In genomic region chr5:53956396-53957314, GRCm38 (mm10) we compare ENCODE assay signal across 21 mouse cellular contexts. TPM values are rescaled to one million over a fixed set of nuclear protein-coding genes. Genes with fewer than 3 reads are reported as not detected.
DNase-seq lines count a peak whose midpoint lies in the region; ATAC-seq and TF ChIP-seq lines count a peak whose summit lies in the region.
"Had no signal": no experiment of that assay in that cellular context is flagged by ENCODE, and none has a peak within 500 bp of the region (broad histone marks: within the 10 kb centered on the region; RNA-seq: fewer than 3 reads in every experiment).

No protein-coding gene starts in this region.

- no peak for TF ChIP-seq POLR2A in limb, embryonic 14.5 days (IDR thresholded peaks at IDR 0.05; ENCODE audit: borderline replicate concordance, extremely low read depth, insufficient read depth, insufficient read length)

- no peak for TF ChIP-seq CTCF in liver, postnatal 0 days (IDR thresholded peaks at IDR 0.05; ENCODE audit: low read depth)

- intact Hi-C loops in heart, postnatal 36 days (cut with DNase I) = no loop called here

- peaks cover 40% of the 10 kb centered on the region for H3K4me1 ChIP-seq in kidney, embryonic 16.5 days (ENCODE audit: insufficient read depth, low read length)
- H3K4me1 ChIP-seq in limb, embryonic 14.5 days (ENCODE audit: control insufficient read depth, insufficient read depth, low read length) = peaks cover 12% of the 10 kb centered on the region
- H3K4me1 ChIP-seq in liver, postnatal 0 days (ENCODE audit: insufficient read depth) = peaks cover 9% of the 10 kb centered on the region; the same call in 1 of the 2 replicates
- H3K4me1 ChIP-seq: hindbrain, embryonic 10.5 days; neural tube, embryonic 12.5 days had no signal

- H3K9me3 ChIP-seq in kidney, embryonic 16.5 days (ENCODE audit: low read length) = no peaks in the 10 kb centered on the region
- H3K9me3 ChIP-seq in limb, embryonic 14.5 days (ENCODE audit: control insufficient read depth, low read length) = no peaks in the 10 kb centered on the region
- no peaks in the 10 kb centered on the region for H3K9me3 ChIP-seq in liver, postnatal 0 days (ENCODE audit: low read length)
- H3K9me3 ChIP-seq: forebrain, embryonic 13.5 days; heart, embryonic 15.5 days; hindbrain, embryonic 10.5 days; neural tube, embryonic 12.5 days had no signal

- no peaks in the 10 kb centered on the region for H3K36me3 ChIP-seq in kidney, embryonic 16.5 days (ENCODE audit: insufficient read depth, low read length)
- no peaks in the 10 kb centered on the region for H3K36me3 ChIP-seq in limb, embryonic 14.5 days (ENCODE audit: control insufficient read depth, insufficient read depth, low read length)
- no peaks in the 10 kb centered on the region for H3K36me3 ChIP-seq in liver, postnatal 0 days (replicated peaks; ENCODE audit: insufficient read depth, low read length)
- H3K36me3 ChIP-seq: heart, embryonic 15.5 days; hindbrain, embryonic 10.5 days; neural tube, embryonic 12.5 days had no signal

- WGBS in kidney, embryonic 16.5 days = 34% methylated on average over 19 of the region's 19 CpGs
- WGBS in limb, embryonic 14.5 days = 45% methylated on average over 19 of the region's 19 CpGs
- WGBS in liver, postnatal 0 days (ENCODE audit: insufficient replicate concordance) = 82% methylated on average over 19 of the region's 19 CpGs

- peak overlapping the region; percentile 16; the same call in 1 of the 2 replicates for H3K4me3 ChIP-seq in kidney, embryonic 16.5 days (ENCODE audit: low read length)
- H3K4me3 ChIP-seq in limb, embryonic 14.5 days (replicated peaks; ENCODE audit: low read length) = no peak overlapping the region
- H3K4me3 ChIP-seq in liver, postnatal 0 days (ENCODE audit: low read depth, low read length) = no peak overlapping the region
- H3K4me3 ChIP-seq: forebrain, embryonic 13.5 days; heart, embryonic 15.5 days; hindbrain, embryonic 10.5 days; neural tube, embryonic 12.5 days had no signal

- peak overlapping the region; percentile 61 for H3K27ac ChIP-seq in kidney, embryonic 16.5 days (ENCODE audit: low read length)
- H3K27ac ChIP-seq in limb, embryonic 14.5 days (replicated peaks; ENCODE audit: low read depth, low read length) = no peak overlapping the region
- peak overlapping the region; percentile 87 for H3K27ac ChIP-seq in liver, postnatal 0 days (ENCODE audit: low read depth)
- H3K27ac ChIP-seq: forebrain, embryonic 13.5 days; heart, embryonic 15.5 days; hindbrain, embryonic 10.5 days; neural tube, embryonic 12.5 days; stomach, postnatal 0 days had no signal

- H3K9ac ChIP-seq in kidney, embryonic 16.5 days (replicated peaks; ENCODE audit: low read length) = no peak overlapping the region
- no peak overlapping the region for H3K9ac ChIP-seq in limb, embryonic 14.5 days (ENCODE audit: low read depth, low read length, severe bottlenecking)
- H3K9ac ChIP-seq in liver, postnatal 0 days (replicated peaks) = no peak overlapping the region
- H3K9ac ChIP-seq: forebrain, embryonic 13.5 days; heart, embryonic 15.5 days; neural tube, embryonic 12.5 days had no signal

- peak; percentile 68 for ATAC-seq in kidney, embryonic 16.5 days (ENCODE audit: low FRiP score, low TSS enrichment)
- peak; percentile 73 for ATAC-seq in limb, embryonic 14.5 days (ENCODE audit: low FRiP score, low read depth)
- ATAC-seq in liver, postnatal 0 days = peak; percentile 55
- ATAC-seq in erythroid progenitor cell, adult 5-6 weeks (replicated peaks; ENCODE audit: low FRiP score, poor library complexity, severe bottlenecking) = no peak
- ATAC-seq: forebrain, embryonic 13.5 days; Patski had no signal

- no peaks in the 10 kb centered on the region for H3K27me3 ChIP-seq in kidney, embryonic 16.5 days (ENCODE audit: insufficient read depth, low read length)
- no peaks in the 10 kb centered on the region for H3K27me3 ChIP-seq in limb, embryonic 14.5 days (ENCODE audit: control insufficient read depth, insufficient read depth, low read length)
- H3K27me3 ChIP-seq in liver, postnatal 0 days (ENCODE audit: insufficient read depth, low read length) = no peaks in the 10 kb centered on the region
- H3K27me3 ChIP-seq: forebrain, embryonic 13.5 days; heart, embryonic 15.5 days; neural tube, embryonic 12.5 days; Patski had no signal

- peak overlapping the region; percentile 44 for H3K4me2 ChIP-seq in kidney, embryonic 16.5 days (replicated peaks; ENCODE audit: low read depth, low read length)
- peak overlapping the region; percentile 23; the same call in 1 of the 2 replicates for H3K4me2 ChIP-seq in limb, embryonic 14.5 days (replicated peaks; ENCODE audit: low read depth, low read length, severe bottlenecking)
- peak overlapping the region; percentile 35 for H3K4me2 ChIP-seq in liver, postnatal 0 days (ENCODE audit: low read depth, low read length)
- H3K4me2 ChIP-seq: forebrain, embryonic 13.5 days; heart, embryonic 15.5 days; midbrain, embryonic 11.5 days; neural tube, embryonic 12.5 days had no signal

- TF ChIP-seq EP300 in liver, postnatal 0 days (IDR thresholded peaks at IDR 0.05; ENCODE audit: low read depth) = no peak

- DNase-seq in kidney, postnatal 36 days = no peak
- DNase-seq in kidney, postnatal 4 days = peak; percentile 36 to 55
- DNase-seq in limb, embryonic 14.5 days (ENCODE audit: low spot score) = peak; percentile 50
- no peak for DNase-seq in liver, postnatal 0 days
- DNase-seq in heart, postnatal 36 days = no peak
- DNase-seq: adrenal gland, adult 8-10 months; cerebellum, adult 8-10 months; gastrocnemius, postnatal 10 days; heart, adult 18-20 months; lung, adult 2 months; lung, postnatal 36 days; right cerebral cortex, postnatal 4 days had no signal

RNA-seq across cellular contexts. Expression of gene Stim2, which starts 41.6 kb away (rescaled TPM):
- 18.0 and 19.6 TPM in 2 replicates for polyA plus RNA-seq in kidney, embryonic 16.5 days (2015; fragmentation: Nextera tagmentation; extraction: Ambion mirVana)
- 13.6 and 17.5 TPM in 2 replicates for polyA plus RNA-seq in limb, embryonic 14.5 days (2012; rRNA removed)
- polyA plus RNA-seq in limb, embryonic 14.5 days (2014; fragmentation: Nextera tagmentation; extraction: Ambion mirVana) = 21.1 and 27.4 TPM in 2 replicates
- polyA plus RNA-seq in liver, postnatal 0 days (2015; fragmentation: Nextera tagmentation; extraction: Ambion mirVana) = 5.4 and 6.3 TPM in 2 replicates
- total RNA-seq in erythroid progenitor cell, adult 5-6 weeks (2015; ENCODE audit: low replicate concordance) = 5.0 and 8.0 TPM in 2 replicates
- total RNA-seq in erythroid progenitor cell, adult 5-6 weeks (2017; ENCODE audit: low replicate concordance) = 5.0 and 5.4 TPM in 2 replicates
- 10 to 100 TPM; 14.0 to 17.0 TPM for total RNA-seq in heart, postnatal 36 days (2021)

Comparison
In these comparisons a context has a peak if more than half of its experiments do, and no peak if none do; other contexts are left out.
1. DNase-seq: peak in kidney, postnatal 4 days (2 of 2) and limb, embryonic 14.5 days (single experiment); none in kidney, postnatal 36 days (0 of 2), liver, postnatal 0 days (single experiment) and heart, postnatal 36 days (0 of 2).
2. Peak in every context shown above with its lines, with median percentiles within 50 percentile points of each other: H3K4me2 ChIP-seq.